Mouse (Mus musculus) heart, postnatal 0 days (tissue): ENCODE measurements at regions not wholly inside any gene's neighbourhood (a gene's known extent, or its start where the extent isn't known, plus 50 kb on each side); places are given as distances from the start of the nearest gene placed in this dataset.

ENCODE experiments used
- ATAC-seq: fragments of 200-750 bp; cut with Nextera tagmentation; 2 replicates; pipeline ENCODE4 v1.8.0; 2017; ENCODE audit warnings: low read depth, moderate number of reproducible peaks, moderate library complexity; ENCODE audit not compliant: insufficient read depth
- DNase-seq: peaks from one replicate; pipeline ENCODE4 v3.0.0-alpha.2; 2016; ENCODE audit warnings: low spot score
- H3K27ac ChIP-seq: fragments of 300-500 bp; sonication (generic); 2 replicates; pipeline ENCODE4 v1.5.1; 2014; ENCODE audit warnings: low read depth, mild to moderate bottlenecking
- H3K27me3 ChIP-seq: fragments of 300-500 bp; sonication (generic); 2 replicates; pipeline ENCODE4 v1.6.1; 2014; ENCODE audit warnings: low read length, mixed read lengths; ENCODE audit not compliant: control insufficient read depth, insufficient read depth
- H3K36me3 ChIP-seq: fragments of 300-500 bp; sonication (generic); replicated peaks from 2 replicates; pipeline ENCODE4 v1.6.1; 2014; ENCODE audit warnings: low read length, mixed read lengths; ENCODE audit not compliant: control insufficient read depth, insufficient read depth
- H3K4me1 ChIP-seq: fragments of 300-500 bp; sonication (generic); 2 replicates; pipeline ENCODE4 v1.6.1; 2014; ENCODE audit warnings: antibody characterized with exemption; ENCODE audit not compliant: control insufficient read depth, insufficient read depth
- H3K4me2 ChIP-seq: fragments of 300-500 bp; sonication (generic); 2 replicates; pipeline ENCODE4 v1.6.1; 2014; ENCODE audit warnings: low read depth, mild to moderate bottlenecking, low read length, moderate library complexity
- H3K4me3 ChIP-seq: fragments of 300-500 bp; sonication (generic); 2 replicates; pipeline ENCODE4 v1.5.1; 2014; ENCODE audit warnings: low read depth, low read length
- H3K9ac ChIP-seq: fragments of 300-500 bp; sonication (generic); replicated peaks from 2 replicates; pipeline ENCODE4 v1.6.1; 2014; ENCODE audit warnings: low read depth, low read length, mixed read lengths
- H3K9me3 ChIP-seq: fragments of 300-500 bp; sonication (generic); replicated peaks from 2 replicates; pipeline ENCODE4 v1.6.1; 2016; ENCODE audit warnings: low read length; ENCODE audit not compliant: control insufficient read depth
- CTCF ChIP-seq: IDR thresholded peaks from 2 replicates; pipeline ENCODE4 v1.5.1; 2016; ENCODE audit warnings: antibody characterized with exemption, control low read depth, low read depth
- EP300 ChIP-seq: IDR thresholded peaks from 2 replicates; pipeline ENCODE4 v1.6.1; 2016; ENCODE audit warnings: antibody characterized with exemption, low read depth
- WGBS: fragments of 180-500 bp; shearing (Covaris S2); extraction: QIAGEN DNeasy Blood & Tissue Kit; methylation state at CpG from one replicate; pipeline ENCODE4 v1.1.7; 2014; 5-methylcytosine and 5-hydroxymethylcytosine counted together

- Histone ChIP-seq H3K4me2 (no peak overlapping the region), H3K4me3 (no peak overlapping the region), H3K27me3 (no peaks in the 10 kb centered on the region), H3K36me3 (no peaks in the 10 kb centered on the region), H3K9ac (no peak overlapping the region), H3K4me1 (no peaks in the 10 kb centered on the region), H3K27ac (no peak overlapping the region), H3K9me3 (no peaks in the 10 kb centered on the region)
- WGBS, result 65% methylated on average over 1 of the region's 1 CpGs
- no peak for DNase-seq
- TF ChIP-seq EP300 (no peak), CTCF (no peak)
- no peak for ATAC-seq
Measured at GRCm38 (mm10) chr6:49919813-49920170, 97.3 kb downstream of the Npy start.

- 76% methylated on average over 5 of the region's 5 CpGs for WGBS
- Histone ChIP-seq H3K27ac (no peak overlapping the region), H3K9ac (no peak overlapping the region), H3K4me1 (no peaks in the 10 kb centered on the region), H3K9me3 (no peaks in the 10 kb centered on the region), H3K4me2 (no peak overlapping the region), H3K36me3 (no peaks in the 10 kb centered on the region), H3K27me3 (no peaks in the 10 kb centered on the region), H3K4me3 (no peak overlapping the region)
- ATAC-seq, result no peak
- DNase-seq, result no peak
- TF ChIP-seq CTCF (no peak), EP300 (no peak)
Measured at GRCm38 (mm10) chr6:49924296-49924695, 101.8 kb downstream of the Npy start.

- no peaks in the 10 kb centered on the region for H3K9me3 ChIP-seq
- no peak for TF ChIP-seq CTCF
- TF ChIP-seq EP300, result no peak
- no peak overlapping the region for H3K4me3 ChIP-seq
- H3K9ac ChIP-seq, result no peak overlapping the region
- no peak overlapping the region for H3K4me2 ChIP-seq
- H3K4me1 ChIP-seq, result no peaks in the 10 kb centered on the region
- H3K36me3 ChIP-seq, result no peaks in the 10 kb centered on the region
- DNase-seq, result no peak
- ATAC-seq, result no peak
- no peaks in the 10 kb centered on the region for H3K27me3 ChIP-seq
- WGBS, result 78% methylated on average over 4 of the region's 4 CpGs
- no peak overlapping the region for H3K27ac ChIP-seq
Measured at GRCm38 (mm10) chr6:49928075-49928474, 105.6 kb downstream of the Npy start.

GRCm38 (mm10) chr6:49930104-49930503 lies 107.6 kb downstream of the Npy start:
- H3K4me3 ChIP-seq, result no peak overlapping the region
- DNase-seq, result peak; percentile 65
- no peaks in the 10 kb centered on the region for H3K27me3 ChIP-seq
- H3K4me2 ChIP-seq, result no peak overlapping the region
- H3K9ac ChIP-seq, result no peak overlapping the region
- H3K4me1 ChIP-seq, result no peaks in the 10 kb centered on the region
- H3K9me3 ChIP-seq, result no peaks in the 10 kb centered on the region
- 21% methylated on average over 4 of the region's 4 CpGs for WGBS
- no peaks in the 10 kb centered on the region for H3K36me3 ChIP-seq
- peak; percentile 65 for TF ChIP-seq CTCF
- TF ChIP-seq EP300, result no peak
- H3K27ac ChIP-seq, result no peak overlapping the region
- ATAC-seq, result peak; percentile 71

- 78% methylated on average over 9 of the region's 9 CpGs for WGBS
- no peak for DNase-seq
- Histone ChIP-seq H3K4me2 (no peak overlapping the region), H3K4me1 (no peaks in the 10 kb centered on the region), H3K27ac (no peak overlapping the region), H3K9me3 (no peaks in the 10 kb centered on the region), H3K27me3 (no peaks in the 10 kb centered on the region), H3K36me3 (no peaks in the 10 kb centered on the region), H3K9ac (no peak overlapping the region), H3K4me3 (no peak overlapping the region)
- no peak for TF ChIP-seq CTCF
- TF ChIP-seq EP300, result no peak
- no peak for ATAC-seq
Measured at GRCm38 (mm10) chr6:49943087-49943486, 120.6 kb downstream of the Npy start.

GRCm38 (mm10) chr6:49958891-49959290 lies 136.4 kb downstream of the Npy start:
- Histone ChIP-seq H3K4me3 (no peak overlapping the region), H3K36me3 (no peaks in the 10 kb centered on the region), H3K4me1 (no peaks in the 10 kb centered on the region), H3K9me3 (no peaks in the 10 kb centered on the region), H3K4me2 (no peak overlapping the region), H3K9ac (no peak overlapping the region), H3K27me3 (no peaks in the 10 kb centered on the region), H3K27ac (no peak overlapping the region)
- ATAC-seq (no peak), DNase-seq (no peak)
- TF ChIP-seq CTCF, result no peak
- no peak for TF ChIP-seq EP300
- WGBS, result 86% methylated on average over 8 of the region's 8 CpGs
